Mouse (Mus musculus): Measurements from ENCODE around the gene Adcy1.

- TF ChIP-seq CTCF (IDR thresholded peaks at IDR 0.05; ENCODE audit: low read depth, low read length) = no peak
- TF ChIP-seq POLR2A (IDR thresholded peaks at IDR 0.05; ENCODE audit: borderline replicate concordance, low read depth, low read length) = no peak
Observed at GRCm38 (mm10) chr11:7047584-7047983, 15.7 kb upstream of the Adcy1 start.

Data from bone marrow macrophage, adult 2 months (primary cell).